Mouse (Mus musculus) kidney, embryonic 15.5 days (tissue): Measurements from ENCODE around the gene Lrrc8a. TPM values are rescaled to one million over a fixed set of nuclear protein-coding genes. Genes with fewer than 3 reads are reported as not detected.

Source experiments
- ATAC-seq: fragments of 200-750 bp; cut with Nextera tagmentation; replicated peaks from 2 replicates; pipeline ENCODE4 v1.8.0; 2017; ENCODE audit warnings: moderate TSS enrichment; ENCODE audit not compliant: low FRiP score
- H3K27ac ChIP-seq: fragments of 300-500 bp; sonication (generic); 2 replicates; pipeline ENCODE4 v1.5.1; 2015; ENCODE audit warnings: mild to moderate bottlenecking, inconsistent platforms
- H3K27me3 ChIP-seq: fragments of 300-500 bp; sonication (generic); 2 replicates; pipeline ENCODE4 v1.6.1; 2015; ENCODE audit warnings: inconsistent platforms
- H3K36me3 ChIP-seq: fragments of 300-500 bp; sonication (generic); 2 replicates; pipeline ENCODE4 v1.6.1; 2015; ENCODE audit warnings: inconsistent platforms
- H3K4me1 ChIP-seq: fragments of 300-500 bp; sonication (generic); 2 replicates; pipeline ENCODE4 v1.6.1; 2015; ENCODE audit warnings: inconsistent platforms
- H3K4me2 ChIP-seq: fragments of 300-500 bp; sonication (generic); 2 replicates; pipeline ENCODE4 v1.6.1; 2015; ENCODE audit warnings: moderate library complexity, mild to moderate bottlenecking, inconsistent platforms
- H3K4me3 ChIP-seq: fragments of 300-500 bp; sonication (generic); replicated peaks from 2 replicates; pipeline ENCODE4 v1.5.1; 2015; ENCODE audit warnings: mild to moderate bottlenecking, inconsistent platforms
- H3K9ac ChIP-seq: fragments of 300-500 bp; sonication (generic); 2 replicates; pipeline ENCODE4 v1.6.1; 2015; ENCODE audit warnings: mild to moderate bottlenecking, inconsistent platforms
- H3K9me3 ChIP-seq: fragments of 300-500 bp; sonication (generic); replicated peaks from 2 replicates; pipeline ENCODE4 v1.6.1; 2016; ENCODE audit warnings: inconsistent platforms
- WGBS: fragments of 180-500 bp; shearing (Covaris S2); methylation state at CpG from one replicate; pipeline ENCODE4 v1.1.7; 2015; ENCODE audit warnings: mixed read lengths; 5-methylcytosine and 5-hydroxymethylcytosine counted together
- polyA plus RNA-seq: library from polyadenylated mRNA; unstranded; fragments of >200 nt; fragmentation: Nextera tagmentation; extraction: Ambion mirVana; gene quantifications from 2 replicates; pipeline ENCODE4 v1.2.1, GENCODE M21; 2015

Gene Lrrc8a
- polyA plus RNA-seq, 1 experiment from 2014 or later = 41.7 TPM

DNA sequence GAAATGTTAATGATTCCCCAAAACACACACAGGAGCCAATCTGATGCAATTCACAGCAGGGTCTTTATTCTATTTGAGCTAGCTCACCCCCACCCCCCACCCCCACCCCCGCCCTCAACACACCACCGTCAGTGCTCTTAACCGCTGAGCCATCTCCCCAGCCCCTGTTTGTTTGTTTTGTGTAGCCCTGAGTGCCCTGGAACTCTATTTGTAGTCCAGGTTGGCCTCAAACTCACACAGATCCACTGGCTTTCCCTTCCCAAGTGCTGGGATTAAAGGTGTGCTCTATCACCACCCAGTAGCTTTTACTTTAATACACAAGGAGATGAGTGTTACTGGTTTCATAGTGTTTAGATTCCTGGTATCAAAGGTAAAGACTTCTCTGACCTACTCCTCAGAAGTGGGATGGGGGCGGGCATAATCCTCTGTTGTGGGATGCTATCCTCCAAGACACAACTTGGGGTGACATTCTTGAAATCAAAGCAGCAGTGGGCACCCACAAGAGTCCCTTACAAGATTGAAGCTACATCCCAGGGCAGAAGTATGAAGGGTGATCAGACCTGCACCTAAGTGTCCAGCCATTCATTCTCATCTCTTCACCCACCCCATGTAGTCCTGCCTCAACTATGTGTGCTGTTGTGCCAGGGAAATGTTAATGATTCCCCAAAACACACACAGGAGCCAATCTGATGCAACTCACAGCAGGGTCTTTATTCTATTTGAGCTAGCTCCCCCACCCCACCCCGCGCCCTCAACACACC is 25.9 kb upstream of the Lrrc8a start:
- Histone ChIP-seq H3K27ac (no peak overlapping the region), H3K4me2 (no peak overlapping the region)
- no peak for ATAC-seq

DNA sequence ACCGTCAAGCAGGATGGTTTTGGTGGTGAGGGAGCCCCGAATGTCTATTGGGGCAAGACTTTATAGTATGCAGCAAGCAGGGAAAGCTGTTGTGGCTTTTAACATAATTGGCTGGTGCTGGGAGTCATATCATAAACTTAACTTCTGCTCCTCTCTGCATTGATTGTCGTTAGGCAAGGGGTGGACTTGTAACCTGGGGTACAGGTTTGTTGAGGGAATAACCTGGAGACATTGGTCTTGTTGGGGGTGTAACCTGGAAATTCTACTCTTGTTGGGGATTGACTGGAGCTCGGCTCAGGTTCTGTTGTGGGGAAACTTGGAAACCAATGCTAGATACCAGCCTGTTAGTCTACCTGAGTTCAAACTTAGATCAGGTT is 25.4 kb upstream of the Lrrc8a start:
- WGBS = 83% methylated on average over 4 of the region's 4 CpGs
- no peak overlapping the region for H3K4me3 ChIP-seq

More for the DNA sequence above, 25.9 kb upstream of the Lrrc8a start:
- WGBS = 75% methylated on average over 6 of the region's 6 CpGs
- H3K27me3 ChIP-seq = no peaks in the 10 kb centered on the region
- H3K4me1 ChIP-seq = peaks cover 3% of the 10 kb centered on the region
- H3K9ac ChIP-seq = no peak overlapping the region
- H3K36me3 ChIP-seq = no peaks in the 10 kb centered on the region
- H3K9me3 ChIP-seq = no peaks in the 10 kb centered on the region
- H3K4me3 ChIP-seq = no peak overlapping the region

DNA sequence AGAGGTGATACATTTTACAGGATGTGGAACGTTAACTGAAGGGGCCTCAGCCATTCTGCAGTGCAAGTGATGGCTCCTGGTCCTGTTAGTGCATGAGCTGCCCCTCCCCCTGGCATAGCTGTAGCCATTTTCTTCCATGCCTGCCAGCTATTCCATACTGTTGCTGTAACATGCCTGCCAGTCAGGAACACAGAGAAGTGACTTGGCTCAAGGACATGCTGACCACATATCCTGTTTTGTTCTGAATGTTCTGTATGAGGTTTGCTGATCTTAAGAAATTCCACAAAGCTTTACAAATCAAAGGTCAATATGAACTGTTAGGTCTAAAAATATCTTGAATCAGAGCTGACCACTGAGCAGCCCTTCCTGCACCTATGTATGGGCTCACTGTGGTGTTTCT is 24.6 kb upstream of the Lrrc8a start:
- Histone ChIP-seq H3K4me1 (no peaks in the 10 kb centered on the region), H3K9ac (no peak overlapping the region), H3K27me3 (no peaks in the 10 kb centered on the region), H3K36me3 (no peaks in the 10 kb centered on the region), H3K4me3 (no peak overlapping the region), H3K9me3 (no peaks in the 10 kb centered on the region), H3K27ac (no peak overlapping the region), H3K4me2 (no peak overlapping the region)
- ATAC-seq = no peak
- whole genome bisulfite sequencing = 50% methylated on average over 1 of the region's 1 CpGs

More for the DNA sequence above, 25.4 kb upstream of the Lrrc8a start:
- ATAC-seq = no peak
- no peak overlapping the region for H3K4me2 ChIP-seq
- H3K36me3 ChIP-seq = no peaks in the 10 kb centered on the region
- H3K4me1 ChIP-seq = no peaks in the 10 kb centered on the region
- no peaks in the 10 kb centered on the region for H3K27me3 ChIP-seq
- H3K9ac ChIP-seq = no peak overlapping the region
- H3K27ac ChIP-seq = no peak overlapping the region
- H3K9me3 ChIP-seq = no peaks in the 10 kb centered on the region

DNA sequence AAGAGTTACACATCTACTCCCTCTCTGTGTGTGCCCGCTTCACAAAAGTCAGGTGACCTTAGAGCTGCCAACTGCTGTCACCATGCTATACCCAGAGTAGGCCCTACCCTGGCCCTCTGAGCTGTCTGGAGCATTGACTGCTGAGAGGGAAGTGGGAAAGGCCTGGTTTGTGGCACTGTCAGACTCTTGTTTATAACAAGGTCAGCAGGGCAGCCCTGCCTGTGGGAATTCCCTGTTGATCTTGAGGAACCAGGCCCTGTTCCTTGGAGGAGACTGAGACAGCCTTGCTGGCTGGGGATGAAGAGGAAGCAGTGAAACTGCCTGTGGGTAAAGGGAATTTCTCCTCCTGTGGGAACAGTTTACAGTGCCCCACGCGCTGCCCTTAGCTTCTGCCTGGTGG is 22.8 kb upstream of the Lrrc8a start:
- WGBS = 86% methylated on average over 3 of the region's 3 CpGs
- H3K4me2 ChIP-seq = no peak overlapping the region
- no peak for ATAC-seq

DNA sequence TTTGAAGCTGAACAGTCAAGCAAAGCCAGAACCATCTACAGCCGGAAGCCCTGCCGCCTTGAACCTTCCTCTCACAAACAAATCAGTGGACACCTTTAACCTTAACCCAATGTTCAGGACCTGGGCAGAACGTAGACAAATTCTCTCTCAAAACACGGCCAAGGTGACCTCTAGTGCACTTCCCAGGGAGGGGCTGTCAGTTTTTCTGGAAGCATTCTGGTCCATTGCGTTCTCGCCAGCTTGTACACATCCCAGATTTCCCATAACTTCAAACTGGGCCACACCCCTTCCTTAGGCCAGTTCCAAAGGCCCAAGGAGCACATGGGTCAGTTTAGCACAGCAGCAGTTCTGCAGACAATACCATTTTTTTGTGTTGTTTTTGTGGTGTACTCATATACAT is 22.0 kb upstream of the Lrrc8a start:
- Histone ChIP-seq H3K4me1 (no peaks in the 10 kb centered on the region), H3K4me3 (no peak overlapping the region), H3K27me3 (no peaks in the 10 kb centered on the region), H3K9me3 (no peaks in the 10 kb centered on the region), H3K4me2 (no peak overlapping the region), H3K27ac (no peak overlapping the region), H3K9ac (no peak overlapping the region), H3K36me3 (no peaks in the 10 kb centered on the region)
- 64% methylated on average over 6 of the region's 6 CpGs for WGBS
- no peak for ATAC-seq

More for the DNA sequence above, 22.8 kb upstream of the Lrrc8a start:
- H3K27me3 ChIP-seq = no peaks in the 10 kb centered on the region
- H3K27ac ChIP-seq = no peak overlapping the region
- H3K9me3 ChIP-seq = no peaks in the 10 kb centered on the region
- no peak overlapping the region for H3K9ac ChIP-seq
- no peak overlapping the region for H3K4me3 ChIP-seq
- no peaks in the 10 kb centered on the region for H3K4me1 ChIP-seq
- H3K36me3 ChIP-seq = no peaks in the 10 kb centered on the region

DNA sequence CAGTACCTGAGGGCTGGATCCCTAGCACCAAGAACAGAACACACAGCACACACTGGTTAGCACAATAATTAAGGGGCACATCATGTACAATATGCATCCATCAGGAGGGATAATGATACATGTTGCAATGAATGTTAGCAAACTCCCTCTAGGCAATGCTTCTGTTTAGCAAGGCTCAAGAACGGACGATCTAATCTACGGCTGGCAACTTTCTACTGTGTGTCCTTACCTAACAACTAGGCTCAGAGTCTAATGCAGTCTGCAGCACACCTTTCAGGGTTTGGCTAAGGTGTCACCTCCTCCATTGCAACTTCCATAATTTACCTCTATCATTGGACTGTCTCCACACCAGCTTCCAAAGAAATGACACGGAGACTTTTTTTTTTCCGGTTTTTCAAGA is 21.2 kb upstream of the Lrrc8a start:
- no peak for ATAC-seq
- no peaks in the 10 kb centered on the region for H3K27me3 ChIP-seq
- no peaks in the 10 kb centered on the region for H3K36me3 ChIP-seq
- no peak overlapping the region for H3K27ac ChIP-seq
- H3K4me1 ChIP-seq = no peaks in the 10 kb centered on the region
- H3K4me3 ChIP-seq = no peak overlapping the region
- H3K9ac ChIP-seq = no peak overlapping the region
- no peak overlapping the region for H3K4me2 ChIP-seq
- 95% methylated on average over 5 of the region's 5 CpGs for WGBS
- H3K9me3 ChIP-seq = no peaks in the 10 kb centered on the region

DNA sequence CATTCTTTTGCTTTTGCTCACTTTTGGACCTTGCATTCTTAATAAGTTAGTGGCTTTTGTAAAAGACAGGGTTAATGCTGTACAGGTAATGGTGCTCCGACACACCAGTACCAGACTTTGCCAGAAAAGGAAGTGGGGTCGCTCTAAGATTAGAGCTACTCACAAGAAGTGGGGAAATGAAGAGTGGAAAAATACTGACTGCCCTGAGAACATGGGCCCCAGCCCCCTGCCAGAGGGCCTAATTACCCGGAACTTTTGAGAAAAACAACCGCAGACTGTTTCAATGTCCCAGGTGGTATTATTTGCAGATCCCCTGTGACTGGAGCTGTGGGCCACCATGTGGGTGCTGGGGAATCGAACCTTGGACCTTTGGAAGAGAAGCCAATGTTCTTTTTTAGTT is 1.9 kb upstream of the Lrrc8a start:
- WGBS = 68% methylated on average over 5 of the region's 5 CpGs
- Histone ChIP-seq H3K4me1 (peaks cover 34% of the 10 kb centered on the region), H3K9me3 (no peaks in the 10 kb centered on the region), H3K27me3 (no peaks in the 10 kb centered on the region), H3K4me3 (no peak overlapping the region), H3K36me3 (peaks cover 8% of the 10 kb centered on the region), H3K27ac (no peak overlapping the region), H3K4me2 (no peak overlapping the region), H3K9ac (no peak overlapping the region)
- no peak for ATAC-seq

DNA sequence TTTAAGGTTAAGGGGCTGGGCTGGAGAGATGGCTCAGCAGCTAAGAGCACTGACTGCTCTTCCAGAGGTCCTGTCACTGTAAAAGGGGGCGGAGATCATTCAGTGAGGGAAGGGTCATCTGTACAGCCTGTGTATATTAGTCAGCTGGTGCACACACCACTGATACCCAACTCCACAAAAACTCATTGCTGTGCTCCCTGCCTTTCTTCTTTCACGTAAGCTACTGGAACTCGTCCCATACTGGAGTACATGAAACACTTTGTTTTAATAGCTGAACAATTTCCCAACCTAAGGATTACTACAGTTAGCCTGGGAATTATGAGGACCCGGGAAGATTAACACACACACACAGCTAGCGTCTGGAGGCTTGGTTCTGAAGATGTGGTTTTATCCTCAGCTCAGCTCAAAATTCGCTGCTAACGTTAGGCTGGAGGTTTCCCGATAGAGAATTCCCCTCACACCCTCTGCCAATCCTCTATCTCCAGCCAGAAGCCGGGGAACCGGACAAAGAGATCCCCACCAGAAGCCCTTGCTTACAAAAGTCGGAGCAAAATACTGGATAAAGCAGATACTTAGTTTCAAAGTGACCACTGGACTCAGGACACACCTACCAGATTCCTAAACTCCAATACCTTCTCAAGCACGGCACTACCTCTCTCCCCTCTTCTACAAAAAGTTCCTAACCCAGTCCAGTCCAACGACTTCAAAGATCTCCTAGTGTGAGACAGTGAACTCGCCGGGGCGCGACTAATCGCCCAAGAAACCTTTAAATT is 903 bp upstream of the Lrrc8a start:
- peak overlapping the region; percentile 82 for H3K4me2 ChIP-seq
- no peaks in the 10 kb centered on the region for H3K27me3 ChIP-seq
- ATAC-seq = no peak
- H3K4me3 ChIP-seq = peak overlapping the region; percentile 89
- 3% methylated on average over 18 of the region's 18 CpGs for WGBS
- H3K27ac ChIP-seq = peak overlapping the region; percentile 92
- no peaks in the 10 kb centered on the region for H3K9me3 ChIP-seq
- H3K36me3 ChIP-seq = peaks cover 18% of the 10 kb centered on the region
- peak overlapping the region; percentile 56 for H3K9ac ChIP-seq
- H3K4me1 ChIP-seq = peaks cover 40% of the 10 kb centered on the region

DNA sequence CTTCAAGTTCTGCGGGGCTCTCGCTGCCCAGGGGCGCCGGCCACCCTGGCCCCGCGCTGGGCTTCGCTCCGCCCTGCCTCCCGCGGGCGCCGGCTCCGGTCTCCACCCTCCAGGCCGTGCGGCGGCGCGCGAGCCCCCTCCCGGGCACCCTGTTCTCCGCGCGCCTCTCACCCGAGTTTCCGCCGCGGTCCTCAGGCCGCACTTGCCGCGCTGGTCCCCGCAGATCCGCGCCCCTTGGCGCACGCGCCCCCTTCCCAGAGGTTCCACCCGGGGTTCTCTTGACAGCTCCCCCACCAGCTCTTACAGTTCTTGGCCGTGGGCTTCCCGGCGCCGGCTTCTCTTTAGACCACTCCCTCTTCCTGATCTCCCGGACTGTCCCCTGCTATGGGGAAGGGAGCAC is 366 bp downstream of the Lrrc8a start:
- peaks cover 53% of the 10 kb centered on the region for H3K4me1 ChIP-seq
- peak overlapping the region; percentile 92 for H3K27ac ChIP-seq
- peak overlapping the region; percentile 89 for H3K4me3 ChIP-seq
- under 1% methylated on average over 41 of the region's 42 CpGs for WGBS
- H3K4me2 ChIP-seq = peak overlapping the region; percentile 82
- H3K36me3 ChIP-seq = peaks cover 26% of the 10 kb centered on the region
- ATAC-seq = peak; percentile 91
- H3K9ac ChIP-seq = peak overlapping the region; percentile 85
- no peaks in the 10 kb centered on the region for H3K27me3 ChIP-seq
- H3K9me3 ChIP-seq = no peaks in the 10 kb centered on the region

DNA sequence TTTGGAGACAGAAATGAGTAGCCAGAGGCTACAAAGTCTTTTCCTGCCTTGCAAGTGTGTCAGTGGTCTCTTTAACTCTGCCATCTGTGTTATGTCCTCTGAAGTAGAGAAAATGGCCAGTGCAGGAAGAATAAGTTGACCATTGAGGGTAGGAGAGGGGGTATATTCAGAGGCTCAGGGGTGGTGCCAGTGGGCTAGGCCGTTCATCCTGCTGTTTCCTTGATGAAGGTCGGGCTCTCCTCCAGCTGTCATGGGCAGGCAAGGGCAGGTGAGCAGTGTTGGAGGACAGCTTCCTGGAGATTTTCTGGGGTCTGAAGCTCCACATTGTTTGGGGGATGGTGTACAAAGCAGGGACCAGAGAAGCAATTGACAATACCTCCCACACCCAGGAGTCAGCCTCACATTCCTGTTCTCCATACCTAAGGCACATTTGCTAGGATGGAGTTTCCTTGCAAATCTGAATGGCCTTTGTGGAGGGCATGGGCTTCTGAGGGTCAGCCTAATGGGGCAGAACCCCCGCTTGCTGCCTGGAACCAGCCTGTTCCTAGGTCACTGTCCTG is 1.5 kb downstream of the Lrrc8a start:
- H3K27me3 ChIP-seq = no peaks in the 10 kb centered on the region
- peak overlapping the region; percentile 85 for H3K9ac ChIP-seq
- ATAC-seq = no peak
- 58% methylated on average over 3 of the region's 3 CpGs for whole genome bisulfite sequencing
- H3K4me3 ChIP-seq = peak overlapping the region; percentile 89
- peaks cover 60% of the 10 kb centered on the region for H3K4me1 ChIP-seq
- H3K4me2 ChIP-seq = peak overlapping the region; percentile 82
- peak overlapping the region; percentile 70 for H3K27ac ChIP-seq
- peaks cover 37% of the 10 kb centered on the region for H3K36me3 ChIP-seq
- H3K9me3 ChIP-seq = no peaks in the 10 kb centered on the region

DNA sequence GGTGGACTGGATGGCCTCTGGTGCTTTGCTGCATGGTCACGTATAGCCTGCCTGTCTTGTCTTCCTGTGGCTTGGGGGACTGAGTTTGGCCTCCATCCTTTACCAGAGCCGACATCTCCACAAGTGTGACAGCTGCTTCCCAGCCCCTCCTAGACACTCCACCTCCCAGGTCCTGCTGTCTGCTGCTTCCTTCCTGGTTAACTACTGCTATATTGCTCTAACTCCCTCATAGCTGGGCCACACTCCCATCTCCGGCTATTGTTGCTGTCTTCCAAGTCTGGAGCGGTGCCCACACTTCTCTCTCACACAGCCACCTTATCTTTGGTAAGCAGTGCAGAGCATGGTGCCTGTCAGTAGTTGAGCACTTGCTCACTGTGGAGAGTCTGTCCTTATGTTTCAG is 2.3 kb downstream of the Lrrc8a start:
- H3K4me2 ChIP-seq = peak overlapping the region; percentile 82; the same call in 1 of the 2 replicates
- no peak for ATAC-seq
- H3K36me3 ChIP-seq = peaks cover 45% of the 10 kb centered on the region
- peak overlapping the region; percentile 70 for H3K27ac ChIP-seq
- H3K4me1 ChIP-seq = peaks cover 68% of the 10 kb centered on the region
- 0 out of 2 replicates have a peak overlapping the region, but pooled peaks have one; percentile 85 for H3K9ac ChIP-seq
- 69% methylated on average over 4 of the region's 4 CpGs for WGBS
- H3K9me3 ChIP-seq = no peaks in the 10 kb centered on the region
- H3K27me3 ChIP-seq = no peaks in the 10 kb centered on the region
- H3K4me3 ChIP-seq = no peak overlapping the region

DNA sequence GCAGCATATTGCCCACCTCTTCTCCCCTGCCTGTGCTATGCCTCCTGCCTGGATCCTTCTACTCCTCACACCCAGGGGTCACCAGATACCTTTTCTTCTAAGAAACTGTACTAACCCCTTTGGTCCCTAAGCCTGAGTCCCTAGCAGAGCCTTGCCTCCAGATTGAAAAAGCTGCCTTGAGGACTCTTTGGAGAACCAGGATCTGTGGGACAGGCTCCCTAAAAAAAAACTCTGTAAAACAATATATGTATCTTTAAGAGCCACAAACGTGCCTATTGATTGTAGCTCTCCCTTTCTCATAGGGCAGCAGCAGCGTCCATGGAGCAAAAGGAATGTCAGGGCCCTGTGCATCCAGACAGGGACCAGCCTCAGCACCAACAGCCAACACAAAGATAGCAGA is 2.8 kb downstream of the Lrrc8a start, which contains the start of gene Gm28035:
Gene Gm28035, plus strand, starts transcription at position 301 of the 400 bp plus-strand sequence.
- H3K27me3 ChIP-seq = no peaks in the 10 kb centered on the region
- 0 out of 2 replicates have a peak within 1 kb of the TSS, but pooled peaks have one; percentile 85 for H3K9ac ChIP-seq
- ATAC-seq = no peak
- peaks cover 48% of the 10 kb centered on the region for H3K36me3 ChIP-seq
- H3K4me2 ChIP-seq = peak within 1 kb of the TSS; percentile 82
- peak within 1 kb of the TSS; percentile 89; the same call in 1 of the 2 replicates for H3K4me3 ChIP-seq
- 65% methylated on average over 2 of the region's 2 CpGs for WGBS
- peak within 1 kb of the TSS; percentile 70 for H3K27ac ChIP-seq
- H3K4me1 ChIP-seq = peaks cover 69% of the 10 kb centered on the region
- no peaks in the 10 kb centered on the region for H3K9me3 ChIP-seq
